23 mouse cellular contexts compared by ENCODE assay signal in the genomic region with DNA sequence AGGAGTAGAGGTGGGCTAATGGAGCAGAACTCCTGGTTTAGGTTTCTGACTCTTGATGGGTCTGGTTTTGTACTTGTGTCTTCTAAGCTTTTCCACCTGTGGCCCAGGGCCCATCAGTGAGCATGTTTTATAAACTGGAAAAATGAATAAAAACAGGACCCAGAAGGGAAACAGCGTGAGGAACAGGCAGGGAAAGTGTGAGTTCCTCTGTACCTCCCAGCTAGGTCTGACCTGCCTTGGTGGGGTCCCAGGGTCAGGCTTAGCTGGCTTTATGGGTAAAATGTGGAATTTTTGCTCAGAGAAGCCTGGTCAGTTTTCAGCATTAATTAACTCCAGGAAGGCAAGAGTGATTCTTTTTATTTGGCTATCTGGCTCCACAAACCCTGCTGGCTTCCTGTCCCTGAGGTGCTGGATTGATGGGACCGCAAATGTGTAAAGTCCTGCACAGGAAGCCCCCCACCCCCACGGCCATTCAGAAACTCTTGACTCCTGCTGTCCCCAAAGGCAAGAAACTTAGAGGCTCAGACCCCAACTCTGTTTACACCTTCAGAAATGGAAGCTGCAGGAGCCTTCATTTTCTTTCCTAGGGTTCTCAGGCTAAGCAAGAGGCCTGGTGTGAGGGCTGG.
DNase-seq lines count a peak whose midpoint lies in the region; ATAC-seq lines count a peak whose summit lies in the region.
"Had no signal": no experiment of that assay in that cellular context is flagged by ENCODE, and none has a peak within 500 bp of the region (broad histone marks: within the 10 kb centered on the region; RNA-seq: fewer than 3 reads in every experiment).

No protein-coding gene starts in this region.

- no peak overlapping the region for H3K4me2 ChIP-seq in limb, embryonic 12.5 days
- H3K4me2 ChIP-seq: forebrain, embryonic 13.5 days; heart, embryonic 12.5 days; hindbrain, embryonic 12.5 days had no signal

- no peaks in the 10 kb centered on the region for H3K9me3 ChIP-seq in limb, embryonic 12.5 days
- H3K9me3 ChIP-seq: forebrain, embryonic 13.5 days; G1E; heart, embryonic 12.5 days; hindbrain, embryonic 12.5 days had no signal

- 11% methylated on average over 3 of the region's 3 CpGs for WGBS in limb, embryonic 12.5 days

- peak; percentile 65 for ATAC-seq in common myeloid progenitor, adult 5-6 weeks (replicated peaks; ENCODE audit: low read depth, poor library complexity, severe bottlenecking)
- ATAC-seq in limb, embryonic 12.5 days (ENCODE audit: insufficient number of reproducible peaks, insufficient read depth, low FRiP score, low TSS enrichment, low read depth), result peak; percentile 67; the same call in 1 of the 2 replicates
- ATAC-seq: CD4-positive, CD25-positive, alpha-beta regulatory T cell, adult 4 months; forebrain, embryonic 13.5 days; forebrain, postnatal 0 days; hindbrain, postnatal 0 days had no signal

- peak; percentile 33 for DNase-seq in embryo, embryonic 10 days (ENCODE audit: low spot score)
- DNase-seq in embryo, embryonic 9.5 days (ENCODE audit: extremely low spot score), result no peak
- peak; percentile 55 for DNase-seq in forelimb bud, embryonic 11.5 days (ENCODE audit: low read depth, low spot score)
- DNase-seq in testis, postnatal 14 days (ENCODE audit: low spot score), result no peak
- no peak for DNase-seq in thymus, adult 18-20 months
- DNase-seq in thymus, postnatal 14 days, result no peak
- DNase-seq: adrenal gland, adult 8-10 months; B cell, adult 2 months; cerebellum, adult 11 months; cerebellum, adult 8-10 months; cerebellum, postnatal 14 days; forebrain, postnatal 0 days; gastrocnemius, adult 2 months; gastrocnemius, postnatal 25 days; heart, postnatal 36 days had no signal

- H3K9ac ChIP-seq in limb, embryonic 12.5 days (replicated peaks), result no peak overlapping the region
- H3K9ac ChIP-seq: forebrain, embryonic 13.5 days; forebrain, postnatal 0 days; heart, embryonic 12.5 days; hindbrain, embryonic 12.5 days had no signal

- peaks cover 4% of the 10 kb centered on the region; the same call in 1 of the 2 replicates for H3K27me3 ChIP-seq in limb, embryonic 12.5 days
- H3K27me3 ChIP-seq: forebrain, embryonic 13.5 days; heart, embryonic 12.5 days; hindbrain, embryonic 12.5 days had no signal

- H3K4me3 ChIP-seq in limb, embryonic 12.5 days (replicated peaks), result no peak overlapping the region
- H3K4me3 ChIP-seq: forebrain, embryonic 13.5 days; gastrocnemius, adult 2 months; heart, embryonic 12.5 days; hindbrain, embryonic 12.5 days had no signal

- H3K4me1 ChIP-seq in limb, embryonic 12.5 days (replicated peaks), result peaks cover 33% of the 10 kb centered on the region

- H3K36me3 ChIP-seq in limb, embryonic 12.5 days, result no peaks in the 10 kb centered on the region
- H3K36me3 ChIP-seq: G1E; heart, embryonic 12.5 days; hindbrain, embryonic 12.5 days had no signal

- peak overlapping the region; percentile 74 for H3K27ac ChIP-seq in limb, embryonic 12.5 days
- H3K27ac ChIP-seq: forebrain, embryonic 13.5 days; gastrocnemius, adult 2 months; hindbrain, embryonic 12.5 days; hindbrain, postnatal 0 days had no signal

Comparison
In these comparisons a context has a peak if more than half of its experiments do, and no peak if none do; other contexts are left out.
1. DNase-seq: peak in embryo, embryonic 10 days (single experiment) and forelimb bud, embryonic 11.5 days (single experiment); none in embryo, embryonic 9.5 days (single experiment), testis, postnatal 14 days (single experiment), thymus, adult 18-20 months (0 of 2) and thymus, postnatal 14 days (single experiment).